Mouse (Mus musculus) hematopoietic stem cell, adult 5-6 weeks (primary cell): ENCODE data around the gene Rorb. TPM values are rescaled to one million over a fixed set of nuclear protein-coding genes. Genes with fewer than 3 reads are reported as not detected.

Experiments
- ATAC-seq, 2 experiments: fragments of 125-278 bp in 1 of 2; replicated peaks in 1 of 2; 2 replicates each; pipeline ENCODE4 v1.8.0; 2016 to 2017; ENCODE audit warnings: inconsistent platforms in 2 of 2, mild to moderate bottlenecking in 2 of 2, moderate number of reproducible peaks in 2 of 2, low read depth in 1 of 2, moderate TSS enrichment in 1 of 2; ENCODE audit not compliant: low FRiP score in 2 of 2, poor library complexity in 2 of 2, severe bottlenecking in 2 of 2, insufficient read depth in 1 of 2, low TSS enrichment in 1 of 2
- total RNA-seq: library from RNA; stranded (forward); fragments of 172-1452, 232-1000 nt; gene quantifications from 2 replicates; pipeline ENCODE4 v1.2.3, GENCODE M21; 2017

The Rorb gene
- total RNA-seq, 1 experiment from 2014 or later, result not detected

DNA sequence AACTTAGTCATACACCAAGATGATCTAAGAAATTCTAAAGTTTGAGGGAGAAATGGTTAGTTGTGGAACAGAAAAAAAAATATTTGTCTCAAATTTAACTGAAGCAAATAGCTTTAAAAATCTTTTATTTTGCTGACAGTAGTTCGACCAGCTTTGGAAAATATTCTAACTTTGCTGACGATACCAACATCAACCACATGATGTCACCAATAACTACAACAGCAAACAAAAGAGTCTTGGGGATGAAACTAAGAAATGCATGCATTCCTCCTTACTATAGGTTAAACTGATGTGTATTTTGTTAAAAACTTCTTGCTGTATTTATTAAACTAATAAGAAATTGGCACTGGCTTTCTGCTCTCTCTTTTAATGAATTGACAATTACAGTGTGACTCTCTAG is 67.9 kb downstream of the Rorb start:
- no peak for ATAC-seq

GRCm38 (mm10) chr19:19040800-19041199 is 70.2 kb downstream of the Rorb start:
- no peak for ATAC-seq

DNA sequence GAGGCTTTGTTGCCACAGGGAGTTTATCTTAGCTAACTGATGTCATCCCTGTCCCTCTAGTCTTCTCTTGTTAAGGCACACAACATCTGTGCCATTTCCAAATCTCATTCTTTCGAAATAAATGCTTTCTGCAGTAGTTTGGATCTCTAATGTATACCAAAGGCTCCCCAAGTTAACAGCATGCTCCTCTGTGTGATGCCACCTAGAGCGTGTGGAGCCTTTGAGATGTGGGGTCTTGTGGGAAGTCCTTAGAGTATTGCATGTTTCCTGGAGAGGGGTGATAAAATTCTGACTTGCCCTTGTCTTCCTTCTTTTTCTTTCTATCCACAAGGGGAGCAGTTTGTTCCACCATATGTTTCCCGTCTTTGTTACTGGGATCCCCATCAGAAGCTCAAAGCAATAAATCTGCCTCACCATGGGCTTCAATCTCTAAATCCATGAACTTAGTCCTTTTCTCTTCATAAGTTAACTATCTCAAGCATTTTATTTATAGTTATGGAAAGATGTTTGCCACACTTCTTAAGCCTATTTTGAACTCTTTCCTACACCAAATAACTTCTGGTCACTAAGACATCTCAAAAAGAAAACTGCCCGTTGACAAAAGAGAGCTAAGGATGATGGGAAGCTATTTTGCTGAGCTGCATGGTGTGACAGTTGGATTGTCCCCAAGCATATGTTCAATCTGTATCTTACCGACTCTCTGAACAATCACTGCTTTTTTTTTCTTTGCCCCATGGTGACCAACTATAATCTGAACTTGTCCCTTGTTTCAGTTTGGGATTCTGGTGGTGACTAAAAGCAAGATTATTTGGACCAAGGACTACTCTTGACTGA is 76.3 kb downstream of the Rorb start:
- no peak for ATAC-seq

- no peak for ATAC-seq
Measured at GRCm38 (mm10) chr19:19033974-19034373, 77.0 kb downstream of the Rorb start.

GRCm38 (mm10) chr19:19005144-19005543 is 105.9 kb downstream of the Rorb start:
- ATAC-seq, result no peak

GRCm38 (mm10) chr19:19004023-19004656 is 106.9 kb downstream of the Rorb start:
- ATAC-seq, result no peak

DNA sequence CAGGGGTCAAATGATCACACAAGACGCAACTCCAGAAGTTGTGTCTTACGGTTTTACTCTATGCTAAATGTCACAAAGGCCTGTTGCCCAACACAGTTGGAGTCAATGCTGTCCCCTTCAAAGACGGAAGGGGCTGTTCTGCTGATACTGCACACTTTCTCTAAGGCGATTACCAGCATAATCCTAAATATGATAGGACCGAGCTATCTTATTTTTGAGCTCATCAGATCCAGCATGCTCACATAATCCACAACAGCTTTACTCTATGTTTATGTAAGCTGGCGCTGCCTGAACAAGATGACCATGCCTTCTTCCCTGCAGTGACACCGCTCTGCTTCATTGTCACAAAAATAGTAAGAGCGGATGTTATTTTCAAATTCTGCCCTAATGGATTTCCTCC is 112.0 kb downstream of the Rorb start:
- no peak for ATAC-seq

- ATAC-seq, result no peak
Measured at GRCm38 (mm10) chr19:18997711-18998110, 113.3 kb downstream of the Rorb start.

- ATAC-seq, result no peak
Measured at GRCm38 (mm10) chr19:18979996-18980395, 131.0 kb downstream of the Rorb start.

DNA sequence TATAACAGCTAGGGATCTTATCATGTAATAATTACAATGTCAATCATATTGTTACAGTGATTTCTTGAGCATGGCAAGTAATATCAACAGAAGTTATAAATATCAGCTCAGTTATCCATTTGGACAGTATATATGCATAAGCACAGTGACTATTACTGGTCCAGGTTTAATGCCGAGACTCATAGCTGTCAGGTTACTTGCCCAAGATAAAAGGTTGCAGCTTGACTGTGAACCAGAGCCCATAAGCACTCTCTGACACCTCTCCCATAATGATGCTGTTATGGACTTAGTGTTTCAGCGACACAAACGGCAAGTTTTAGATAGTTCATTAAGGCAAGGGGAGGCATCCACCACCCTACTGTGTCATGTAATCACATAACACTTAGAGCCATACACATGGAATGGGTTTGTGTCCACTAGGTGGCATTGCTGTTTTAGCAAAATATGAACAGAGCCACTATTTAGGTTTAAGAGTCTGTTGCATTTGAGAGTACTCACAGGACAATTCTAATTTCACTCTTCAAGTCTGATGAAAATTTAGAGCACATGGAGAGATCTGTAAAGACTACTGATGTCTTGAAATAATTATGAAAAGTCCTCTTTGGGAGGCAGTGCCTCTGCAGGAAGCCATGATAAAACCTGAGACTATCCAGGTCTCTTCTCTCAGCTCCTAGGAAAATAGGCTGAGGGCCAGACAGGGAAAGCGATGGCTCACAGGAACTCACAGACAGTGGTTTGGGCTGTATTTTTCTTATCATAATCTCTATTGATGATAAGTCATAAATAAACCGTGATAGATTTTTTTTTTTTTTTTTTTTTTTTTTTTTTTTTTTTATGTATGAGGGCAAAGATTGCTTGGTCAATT is 136.0 kb downstream of the Rorb start:
- ATAC-seq, result 0 out of 4 replicates have a peak, but pooled peaks of 1 of the 2 experiments have one; percentile 33

- no peak for ATAC-seq
Measured at GRCm38 (mm10) chr19:18969386-18969785, 141.6 kb downstream of the Rorb start.

- no peak for ATAC-seq
Measured at GRCm38 (mm10) chr19:18967307-18967706, 143.7 kb downstream of the Rorb start.

- no peak for ATAC-seq
Measured at GRCm38 (mm10) chr19:18959862-18960261, 151.1 kb downstream of the Rorb start.

DNA sequence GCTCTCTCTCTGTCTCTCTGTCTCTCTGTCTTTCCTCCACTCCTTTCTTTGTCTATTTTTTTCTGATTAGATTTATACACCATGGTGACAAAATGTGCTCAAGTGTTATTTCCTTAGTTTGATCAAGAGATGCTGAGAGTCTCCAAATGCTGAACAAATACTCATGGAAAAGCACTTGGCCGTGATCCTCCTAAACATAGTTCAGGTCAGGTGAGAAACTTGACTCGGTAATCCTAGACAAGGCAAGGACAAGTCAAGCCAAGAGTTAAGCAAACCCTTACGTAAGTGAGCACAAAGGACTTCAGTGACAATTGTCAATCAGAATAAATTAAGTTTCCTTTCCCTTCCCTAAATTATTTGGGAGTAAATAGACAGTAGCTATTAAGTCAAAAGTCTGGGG is 158.2 kb downstream of the Rorb start:
- ATAC-seq, result no peak

GRCm38 (mm10) chr19:18947193-18947592 is 163.8 kb downstream of the Rorb start:
- ATAC-seq, result no peak

GRCm38 (mm10) chr19:18945265-18945664 is 165.7 kb downstream of the Rorb start:
- ATAC-seq, result no peak

GRCm38 (mm10) chr19:18941391-18941790 is 169.6 kb downstream of the Rorb start:
- ATAC-seq, result no peak
